Mouse (Mus musculus) kidney, postnatal 36 days (tissue): ENCODE measurements around the gene Irak3.
"Not testable (repeated sequence)": the region's sequence is repeated elsewhere in the genome, so short reads cannot be mapped to it uniquely, and the experiment has no call there.

Experiments used
- DNase-seq, 2 experiments: peaks; one replicate each; pipeline ENCODE4 v3.0.0; 2021 to 2022; ENCODE audit warnings: mixed read lengths in 2 of 2

The Irak3 gene

DNA sequence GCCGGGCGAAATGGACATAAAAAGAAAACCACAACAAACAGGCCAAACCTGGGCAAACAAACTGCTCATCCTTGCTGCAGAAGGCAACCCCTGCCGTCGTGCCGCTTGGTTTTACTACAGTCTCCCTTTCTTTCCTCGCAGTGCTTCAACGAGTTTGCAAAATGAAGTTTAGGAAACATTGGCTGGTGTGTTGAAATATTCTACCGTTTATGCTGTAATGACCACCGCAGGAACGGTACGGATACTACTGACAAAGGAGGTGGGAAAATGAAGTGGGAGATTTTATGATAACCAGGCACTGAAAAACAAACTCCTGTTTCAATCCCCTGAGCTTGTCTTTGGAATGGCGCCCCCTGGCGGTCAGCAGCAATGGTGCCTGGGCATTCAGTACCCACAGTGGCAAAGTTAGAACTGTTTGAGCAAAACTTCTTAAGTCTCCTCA, at the start of gene Irak3:
Gene Irak3 (minus strand): TSS at position 170 of the 442 bp plus-strand sequence.
- peak; percentile 85 to 96 for DNase-seq

DNA sequence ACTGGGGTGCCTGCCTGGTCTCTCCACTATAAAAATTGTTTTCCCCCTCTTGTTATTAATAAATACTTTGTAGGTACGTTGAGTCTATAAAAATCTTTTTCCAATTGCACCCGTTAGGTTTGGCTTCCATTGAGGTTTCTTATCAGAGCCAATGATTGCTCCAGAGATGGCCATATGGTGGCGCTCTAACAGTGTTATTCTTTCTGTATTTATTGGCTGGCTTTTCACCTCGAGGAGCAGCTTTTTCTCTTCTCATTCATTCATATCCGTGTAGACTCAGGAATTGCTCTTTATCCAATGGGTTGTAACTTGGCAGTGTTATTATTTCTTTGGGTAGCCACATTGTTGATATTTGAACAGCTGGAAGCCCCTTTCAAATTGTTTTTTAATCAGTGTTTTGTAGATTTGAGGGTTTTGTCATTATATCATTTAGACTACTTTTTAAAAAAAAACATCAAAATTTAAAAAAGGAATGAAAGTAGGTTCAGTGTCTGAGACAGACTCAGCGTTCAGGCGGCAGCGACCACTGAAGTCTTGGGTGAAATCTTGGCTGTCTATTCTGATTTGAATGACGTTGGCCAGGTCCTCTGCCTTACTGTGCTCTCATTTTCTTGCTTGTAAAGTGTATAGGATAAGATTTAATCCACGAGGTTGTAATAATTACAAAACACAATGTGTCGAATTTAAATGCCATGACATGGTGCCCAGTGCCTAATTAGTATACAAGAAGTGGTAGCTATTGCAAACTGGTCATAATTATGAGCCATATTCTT, 49.2 kb upstream of the Irak3 start:
- no peak for DNase-seq

DNA sequence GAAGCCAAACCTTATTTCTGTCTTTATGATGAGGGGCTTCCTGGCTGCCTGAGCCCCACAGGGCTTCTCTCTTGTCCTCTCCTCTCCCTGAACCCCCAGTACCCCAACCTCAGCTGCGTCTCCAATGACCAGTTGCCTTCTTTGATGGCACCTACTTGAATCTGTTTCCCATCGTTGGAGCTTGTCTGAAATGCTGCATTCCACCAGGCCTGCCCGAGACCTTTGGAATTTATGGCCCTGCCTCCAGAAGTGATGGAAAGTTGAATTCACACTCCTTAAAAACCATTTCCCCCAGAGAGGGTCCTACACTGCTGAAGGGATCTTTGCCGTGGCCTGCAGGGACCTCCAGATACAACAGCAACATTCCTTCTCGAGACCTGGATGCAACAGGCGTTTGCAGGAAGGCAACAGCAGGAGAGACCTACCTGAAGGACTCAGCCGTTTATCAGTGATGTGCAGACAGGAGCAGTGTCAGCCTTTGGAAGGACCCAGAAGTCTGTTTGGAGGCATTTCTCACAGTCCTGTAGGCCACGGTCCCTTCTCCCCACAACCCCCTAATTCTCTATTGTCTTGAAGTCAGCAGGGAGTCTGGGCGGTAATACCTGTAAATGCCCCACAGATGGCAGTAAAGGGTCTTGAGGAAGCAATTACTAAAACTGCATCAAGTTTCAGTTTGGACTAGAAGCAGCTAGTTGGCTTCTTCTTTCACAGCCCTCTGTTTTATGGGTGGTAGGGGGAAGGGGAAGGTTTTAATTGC, 45.2 kb upstream of the Irak3 start:
- peak; percentile 49 to 54 for DNase-seq

DNA sequence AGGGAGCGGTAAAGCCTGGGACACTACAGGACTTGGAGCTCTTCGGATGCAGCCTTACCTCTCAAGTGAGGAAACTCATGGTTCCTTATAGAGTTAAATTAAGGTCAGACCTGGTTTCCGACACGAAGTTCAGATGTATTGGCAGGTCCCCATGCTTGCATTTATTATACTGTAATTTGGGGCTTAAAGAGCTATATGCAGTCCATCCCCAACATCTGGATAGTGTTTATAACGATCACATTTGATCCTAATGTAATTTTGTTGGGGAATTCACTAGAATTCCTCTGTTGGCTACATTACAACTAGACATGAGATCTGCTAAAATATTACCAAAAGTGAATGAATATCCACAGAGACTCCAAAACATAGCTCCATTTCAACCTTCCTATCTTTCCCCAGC, 43.8 kb upstream of the Irak3 start:
- no peak for DNase-seq

DNA sequence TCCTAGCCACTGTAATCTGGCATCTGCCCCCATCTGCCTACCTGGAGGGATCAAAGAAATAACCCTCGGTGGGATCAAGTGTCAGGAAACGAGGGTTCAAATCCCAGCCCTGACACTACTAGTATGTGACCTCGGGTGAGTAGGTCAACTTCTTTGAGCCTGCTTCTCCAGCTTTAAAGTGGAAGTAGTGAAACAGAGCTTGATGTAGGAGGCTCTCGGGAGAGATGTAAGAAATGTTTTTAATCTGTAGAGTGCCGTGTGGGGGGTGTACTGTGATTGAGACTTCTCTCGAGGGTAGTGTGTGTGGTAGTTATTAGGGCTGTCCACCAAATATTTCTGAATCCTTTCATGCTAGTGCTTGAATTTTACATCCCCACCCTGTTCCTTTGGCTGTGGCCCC, 40.5 kb upstream of the Irak3 start:
- no peak for DNase-seq

DNA sequence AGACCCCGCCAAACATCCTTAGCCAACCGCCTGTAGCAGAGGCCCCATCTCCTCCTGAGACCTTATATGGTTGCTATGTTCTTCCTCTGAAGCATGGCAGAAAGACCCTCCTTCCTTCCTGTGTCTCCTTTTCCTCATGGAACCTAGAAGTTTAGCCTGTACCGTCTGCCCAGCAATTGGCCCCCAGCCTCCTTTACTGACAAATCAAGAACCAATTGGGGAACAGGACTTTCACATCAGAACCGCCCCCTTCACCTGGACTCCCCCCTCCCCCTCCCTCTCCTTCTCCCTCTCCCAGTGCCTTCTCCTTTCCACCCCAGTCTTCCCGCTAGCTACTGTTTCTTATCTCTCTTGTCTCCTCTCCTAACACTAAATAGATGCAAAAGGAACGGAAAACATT, 37.5 kb upstream of the Irak3 start:
- no peak for DNase-seq

DNA sequence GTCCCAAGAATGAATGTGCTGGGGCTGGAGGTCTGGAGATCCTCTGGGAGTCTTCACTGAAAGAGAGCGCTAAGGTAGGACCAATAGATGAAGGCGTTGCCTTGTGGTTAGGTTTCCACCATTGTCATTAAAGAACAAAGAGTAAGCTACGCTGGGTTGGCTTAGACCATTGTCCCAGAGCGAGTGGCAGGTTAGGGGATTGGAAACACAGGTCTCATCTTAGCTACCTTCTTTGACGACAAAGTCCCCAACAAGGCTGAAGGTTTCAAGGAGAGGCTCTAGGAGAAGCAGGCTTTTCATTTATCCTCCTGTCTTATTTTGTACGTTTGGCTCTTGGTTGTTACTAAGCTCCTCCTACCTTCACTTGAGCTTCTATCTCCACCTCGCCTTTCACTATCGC, 36.3 kb upstream of the Irak3 start:
- DNase-seq = no peak

DNA sequence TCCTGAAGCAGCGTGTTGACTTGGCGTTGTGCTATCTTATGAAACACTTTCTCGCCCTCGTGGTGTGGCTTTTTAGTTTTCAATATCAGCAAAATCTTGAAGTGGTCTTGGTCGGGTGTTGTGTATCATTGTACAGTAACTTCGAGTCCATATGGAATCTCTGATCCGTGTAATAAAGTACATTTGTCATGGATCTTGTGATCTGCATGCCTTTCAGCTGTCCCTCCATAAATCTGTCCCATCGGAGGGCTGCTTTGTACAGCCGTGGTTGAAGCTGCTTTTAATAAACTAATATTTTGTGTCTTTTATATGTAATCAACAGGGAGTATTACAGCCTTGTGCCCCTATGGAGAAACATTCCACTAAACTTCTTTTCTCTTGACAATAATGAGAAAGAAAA, 34.9 kb upstream of the Irak3 start:
- no peak for DNase-seq

DNA sequence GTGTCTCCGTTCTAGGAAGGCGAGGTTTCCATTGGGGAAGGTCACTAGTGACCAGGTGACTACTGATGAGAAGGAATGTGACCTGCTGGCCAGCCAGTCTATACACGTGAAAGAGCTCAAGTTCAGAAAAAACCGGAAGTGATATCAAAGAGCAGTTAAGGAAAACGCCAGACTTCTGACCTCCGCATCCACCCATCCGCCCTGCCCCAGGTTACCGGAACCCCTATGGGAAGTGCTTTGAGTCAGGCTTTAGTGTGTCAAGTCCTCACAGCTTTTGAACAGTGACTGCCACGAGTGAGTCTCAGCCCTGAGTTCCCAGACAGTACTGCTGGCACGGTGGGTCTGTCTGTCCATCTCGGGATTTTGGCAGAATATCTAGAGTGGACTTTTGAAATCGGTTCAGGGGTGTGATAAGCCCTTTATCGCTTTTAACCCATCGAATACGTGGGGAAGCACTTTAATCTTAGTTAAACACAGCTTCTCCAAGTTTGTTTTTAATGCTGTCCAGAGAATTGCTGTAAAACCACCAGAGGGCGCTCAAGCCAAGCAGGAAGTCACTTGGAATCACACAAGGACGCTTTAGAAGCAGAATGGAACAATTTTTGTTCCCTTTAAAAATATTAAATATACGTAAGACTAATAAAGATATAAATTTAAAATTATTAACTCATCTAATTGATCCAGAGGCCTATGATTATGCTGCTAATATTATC, 31.9 kb upstream of the Irak3 start:
- peak; percentile 57 to 82 for DNase-seq

DNA sequence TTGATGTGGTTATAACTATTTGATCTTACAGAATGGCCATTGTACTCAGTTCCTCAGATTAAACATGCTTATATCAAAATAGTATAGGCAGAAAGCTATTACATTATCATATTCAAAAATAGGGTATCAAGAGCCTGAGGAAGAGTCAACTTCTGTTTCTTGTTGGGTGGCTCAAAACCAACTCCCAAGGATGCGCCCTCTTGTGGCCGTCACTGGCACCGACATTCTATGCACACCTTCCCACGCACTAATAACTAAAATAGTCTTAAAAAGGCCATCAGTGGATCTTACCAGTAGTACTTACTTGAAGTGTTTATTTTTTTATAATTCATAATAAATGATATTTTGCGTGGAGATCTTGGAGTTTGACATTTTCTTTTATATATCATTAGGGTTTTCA, 29.8 kb upstream of the Irak3 start:
- peak; percentile 51 to 88 for DNase-seq

DNA sequence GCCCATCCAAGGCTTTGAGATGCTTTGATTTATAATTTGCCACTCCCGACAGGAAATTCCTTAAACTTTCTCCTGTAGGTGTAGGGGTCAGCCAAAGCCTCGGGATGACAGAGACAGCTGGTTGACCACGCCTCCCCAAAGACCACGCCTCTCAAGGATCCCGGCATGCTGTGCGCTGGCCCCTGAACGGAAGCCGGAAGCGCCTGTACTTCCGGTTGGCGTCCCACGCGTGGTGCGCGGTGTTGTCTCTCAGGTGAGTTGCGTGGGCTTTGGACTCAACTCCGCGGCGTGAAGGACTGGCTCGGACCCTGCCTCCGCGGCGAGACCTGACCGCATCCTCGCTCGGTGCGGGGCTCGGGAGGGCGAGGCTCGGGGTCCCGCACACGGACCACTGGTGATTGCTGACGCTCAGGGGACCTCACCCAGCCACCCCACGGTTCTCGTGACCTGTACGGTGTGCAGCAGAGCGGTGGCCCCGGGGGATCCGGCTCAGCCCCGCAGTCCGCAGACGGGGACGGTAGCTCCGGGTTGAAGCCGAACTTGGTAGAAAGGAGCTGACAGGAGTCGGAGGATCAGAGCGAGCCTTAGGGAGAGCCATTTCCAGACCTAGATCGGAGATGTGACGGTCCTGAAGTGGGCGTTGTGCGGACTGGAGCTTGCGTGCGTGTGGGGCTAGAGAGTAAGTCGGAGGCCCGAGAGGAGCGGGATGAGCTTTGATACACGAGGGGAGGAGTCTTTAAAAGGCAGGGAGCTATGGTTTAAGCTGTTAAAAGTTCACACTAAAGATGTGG, 25.1 kb upstream of the Irak3 start, which contains the start of gene Llph:
Gene Llph (plus strand): TSS at position 200 of the 791 bp plus-strand sequence.
- peak; percentile 91 to 94 for DNase-seq

DNA sequence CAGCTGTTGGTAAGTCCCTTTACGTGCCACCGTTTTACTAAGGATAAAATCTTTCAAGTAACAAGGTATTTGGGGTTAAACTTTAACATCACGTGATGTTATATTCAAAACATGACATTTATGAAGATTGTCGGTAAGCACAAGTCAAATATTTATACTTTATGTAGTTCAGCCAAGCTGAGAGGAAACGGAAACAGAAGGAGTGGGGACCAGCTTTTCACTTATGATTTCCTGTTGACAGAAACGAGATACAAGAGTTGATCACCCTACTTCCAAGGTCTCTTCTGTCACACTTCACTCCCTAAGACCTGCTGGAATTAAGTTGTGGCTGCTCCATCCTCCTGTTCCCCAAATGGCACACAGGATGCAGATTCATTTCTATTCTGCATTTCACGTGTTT, 18.8 kb upstream of the Irak3 start:
- no peak for DNase-seq

DNA sequence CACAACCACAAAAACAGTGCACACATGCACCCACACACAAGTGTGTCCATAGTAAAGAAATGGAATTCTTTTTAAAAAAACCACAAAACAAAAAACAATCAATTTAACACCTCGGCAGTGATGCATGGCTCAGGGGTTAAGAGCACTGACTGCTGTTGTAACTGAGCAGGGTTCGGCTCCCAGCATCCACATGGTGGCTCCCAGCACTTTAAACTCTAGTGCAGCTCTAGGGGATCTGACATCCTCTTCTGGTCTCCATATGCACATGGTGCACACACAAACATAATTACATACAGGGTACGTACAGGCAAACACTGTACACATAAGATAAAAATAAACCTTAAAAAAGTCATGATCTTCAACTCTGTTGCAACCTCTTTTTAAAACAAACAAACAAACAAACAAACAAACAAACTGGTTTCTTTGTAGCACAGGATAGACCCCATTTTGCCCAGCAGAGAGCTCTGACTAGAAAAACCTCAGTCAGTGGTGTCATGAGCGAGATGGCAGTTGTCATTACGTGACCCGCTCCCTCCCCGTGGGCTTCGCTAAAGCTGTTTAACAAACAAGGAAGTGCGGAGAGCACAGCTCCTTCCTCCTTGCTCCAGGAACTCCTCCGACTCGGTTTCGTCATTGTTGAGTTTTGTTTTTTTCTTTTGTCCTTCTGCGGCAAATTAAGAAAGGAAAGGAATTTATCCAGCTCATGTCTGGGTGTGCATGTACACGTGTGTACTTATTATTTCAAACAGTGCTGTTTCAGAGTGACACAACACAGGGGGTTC, 17.8 kb upstream of the Irak3 start:
- peak; percentile 16 to 24 for DNase-seq

DNA sequence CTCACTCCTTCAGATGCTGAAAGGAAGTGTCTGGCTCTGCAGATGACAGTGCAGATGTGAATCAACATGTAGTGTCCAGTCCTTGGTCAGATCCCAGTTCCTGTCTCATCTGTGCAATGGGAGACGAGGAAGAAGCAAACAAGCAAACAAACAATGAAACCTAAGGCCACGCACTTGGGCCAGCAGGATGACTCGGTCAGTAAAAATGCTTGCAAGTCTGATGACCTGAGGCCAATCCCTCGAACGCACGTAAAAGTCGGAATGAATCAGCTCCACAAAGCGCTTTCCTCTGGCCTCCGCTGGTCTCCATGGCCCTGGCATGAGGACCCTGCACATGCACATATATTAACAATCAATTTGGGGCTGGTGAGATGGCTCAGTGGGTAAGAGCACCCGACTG, 17.1 kb upstream of the Irak3 start:
- no peak for DNase-seq

DNA sequence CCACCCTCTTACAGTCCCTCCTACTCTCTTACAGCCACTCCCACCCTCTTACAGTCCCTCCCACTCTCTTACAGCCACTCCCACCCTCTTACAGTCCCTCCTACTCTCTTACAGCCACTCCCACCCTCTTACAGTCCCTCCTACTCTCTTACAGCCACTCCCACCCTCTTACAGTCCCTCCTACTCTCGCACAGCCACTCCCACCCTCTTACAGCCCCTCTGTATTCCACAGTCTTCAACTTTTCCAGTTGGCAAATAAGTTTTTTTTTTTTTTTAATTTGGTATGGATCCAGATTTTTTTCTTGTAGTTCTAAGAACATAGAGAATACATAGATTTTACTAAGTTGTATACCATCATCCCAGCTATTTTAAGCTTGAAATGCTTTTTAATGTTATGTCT, 15.2 kb upstream of the Irak3 start:
- DNase-seq = not testable (repeated sequence)

DNA sequence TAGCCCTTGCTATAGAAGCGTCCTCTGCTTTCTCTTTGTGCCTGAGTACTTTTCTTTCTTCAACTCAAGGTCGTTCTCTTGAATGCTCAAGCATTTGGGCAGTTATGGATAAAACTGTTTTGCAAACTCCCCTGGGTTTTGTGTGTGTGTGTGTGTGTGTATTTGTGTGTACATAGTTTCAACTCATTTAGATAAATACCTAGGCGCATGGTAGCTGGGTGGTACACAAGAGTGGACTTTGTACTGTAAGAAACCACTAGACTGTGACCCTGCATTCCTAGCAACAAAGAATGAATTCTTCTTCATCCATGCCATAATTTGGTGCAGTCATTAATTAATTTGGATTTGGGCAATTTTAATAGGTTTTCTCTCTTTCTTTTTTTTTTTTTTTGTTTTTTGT, 8.2 kb upstream of the Irak3 start:
- peak; percentile 41 to 63 for DNase-seq

DNA sequence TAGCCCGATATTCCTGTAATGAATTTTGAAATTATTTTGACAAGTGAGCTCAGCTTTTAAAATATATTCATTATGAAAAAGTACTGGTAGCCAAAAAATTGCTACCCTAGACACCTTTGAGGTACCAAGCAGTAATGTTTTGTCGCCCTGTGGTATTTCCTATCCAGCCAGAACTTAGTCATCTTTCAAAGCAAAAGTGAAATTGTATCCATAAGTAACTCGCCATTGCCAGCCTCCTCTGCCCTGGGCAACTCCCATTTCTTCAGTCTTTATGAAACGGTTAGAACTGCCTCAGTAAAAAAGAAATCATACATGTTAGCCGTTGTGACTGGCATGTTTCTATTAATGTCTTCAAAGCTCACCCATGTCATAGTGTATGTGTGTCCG, 7.6 kb upstream of the Irak3 start:
- no peak for DNase-seq

DNA sequence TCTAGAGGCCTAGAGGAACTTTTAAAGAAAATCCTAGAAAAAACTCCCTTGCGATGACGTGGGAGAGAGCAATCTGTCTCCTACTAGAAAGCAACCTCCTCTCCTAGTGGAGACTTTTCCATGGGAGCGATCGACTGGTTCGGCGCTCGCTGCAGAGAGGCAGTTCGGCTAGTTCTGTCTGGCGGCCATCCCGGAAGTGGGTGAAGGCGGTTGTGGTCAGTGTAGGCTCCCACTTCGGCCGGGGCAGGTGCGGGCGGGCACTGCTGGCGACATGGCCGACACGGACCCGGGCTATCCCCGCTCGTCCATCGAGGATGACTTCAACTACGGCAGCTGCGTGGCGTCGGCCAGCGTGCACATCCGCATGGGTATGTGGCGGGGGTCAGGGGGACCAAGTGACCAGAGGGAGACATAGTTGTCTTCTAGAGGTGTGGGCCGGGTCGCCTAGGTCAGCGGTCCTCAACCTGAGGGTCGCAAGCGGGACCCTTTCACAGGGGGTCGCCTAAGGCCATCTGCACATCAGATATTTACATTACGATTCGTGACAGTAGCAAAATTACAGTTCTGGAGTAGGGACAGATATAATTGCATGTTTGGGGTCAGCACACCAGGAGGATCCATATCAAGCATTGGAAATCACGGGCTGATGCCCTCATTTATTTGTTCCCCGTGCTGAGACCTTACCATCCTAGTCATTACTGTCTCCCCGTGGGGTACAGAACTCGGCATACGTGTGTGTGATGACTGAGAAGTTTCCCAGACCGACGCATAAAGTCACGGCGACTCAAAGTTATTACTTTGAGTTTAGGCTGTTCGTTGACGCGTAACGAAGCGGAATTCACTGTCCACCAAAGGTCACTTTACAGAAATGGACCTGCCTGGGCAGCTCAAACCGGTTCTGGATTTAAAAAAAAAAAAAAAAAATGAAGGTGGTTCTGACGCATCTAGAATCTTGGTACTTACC, 6.9 kb upstream of the Irak3 start:
- peak; percentile 94 to 95 for DNase-seq

DNA sequence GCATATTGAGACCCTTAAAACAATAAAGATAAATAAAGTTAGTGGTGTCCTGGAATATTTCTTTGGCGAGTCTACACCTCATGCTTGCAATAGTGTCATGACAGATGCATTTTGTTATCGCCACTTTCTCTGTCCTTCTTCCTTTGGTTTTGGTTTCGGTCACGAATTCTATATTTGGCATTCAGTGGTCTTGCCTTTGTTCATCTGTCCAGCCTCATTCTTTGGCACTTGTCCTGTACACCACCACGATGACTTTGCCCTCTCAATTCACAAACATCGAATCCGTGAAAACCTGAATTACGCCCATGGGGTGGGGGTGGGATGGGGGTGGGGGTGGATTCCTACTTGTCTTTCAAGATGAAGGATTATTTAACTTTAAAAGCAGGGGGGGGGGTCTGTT, 6.1 kb upstream of the Irak3 start:
- no peak for DNase-seq

DNA sequence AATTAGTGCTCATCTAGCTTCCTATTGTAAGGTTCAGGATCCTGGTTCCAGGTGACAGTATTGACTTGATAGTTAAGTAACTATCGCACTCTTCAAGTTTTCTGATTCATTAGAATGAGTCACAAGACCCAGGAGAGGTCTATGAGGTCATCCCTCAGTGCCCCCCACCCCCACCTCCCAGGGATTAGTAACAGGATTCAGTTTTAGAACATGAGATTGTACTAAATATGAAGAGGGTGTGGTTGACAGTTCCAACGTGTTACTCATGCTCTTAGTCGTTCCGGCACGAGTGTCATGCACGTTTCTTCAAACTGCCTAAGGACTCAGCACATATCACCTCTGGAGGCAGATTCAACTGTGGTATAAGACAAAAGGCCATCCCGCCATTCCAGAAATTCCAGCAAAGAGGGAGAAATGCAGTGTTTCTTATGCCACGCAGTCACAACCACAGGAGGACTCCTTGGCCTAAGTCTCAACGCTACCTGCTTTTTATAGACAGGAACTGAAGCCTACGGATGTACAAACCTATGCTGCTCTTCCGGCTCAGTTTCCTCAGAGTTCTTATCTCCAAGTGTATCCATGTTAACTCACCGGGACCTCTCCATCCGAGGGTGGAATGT, 2.8 kb upstream of the Irak3 start:
- no peak for DNase-seq
